Mouse (Mus musculus) kidney, postnatal 14 days (tissue): ENCODE measurements around the gene Capn11.
"Not testable (repeated sequence)": the region's sequence is repeated elsewhere in the genome, so short reads cannot be mapped to it uniquely, and the experiment has no call there.

Experiments used
- DNase-seq: peaks from one replicate; pipeline ENCODE4 v3.0.0; 2022; ENCODE audit warnings: mixed read lengths

Capn11 gene

GRCm38 (mm10) chr17:45626577-45627134 lies 32.5 kb downstream of the Capn11 start:
- peak; percentile 84 for DNase-seq

GRCm38 (mm10) chr17:45623425-45623824 lies 35.7 kb downstream of the Capn11 start:
- not testable (repeated sequence) for DNase-seq

GRCm38 (mm10) chr17:45619386-45620256 lies 39.5 kb downstream of the Capn11 start:
- DNase-seq, result peak; percentile 65

- peak; percentile 79 for DNase-seq
Observed at GRCm38 (mm10) chr17:45618941-45619385, 40.2 kb downstream of the Capn11 start.

GRCm38 (mm10) chr17:45617655-45618054 lies 41.5 kb downstream of the Capn11 start:
- DNase-seq, result no peak

- DNase-seq, result no peak
Observed at GRCm38 (mm10) chr17:45616679-45617078, 42.4 kb downstream of the Capn11 start.

GRCm38 (mm10) chr17:45616046-45616650 lies 43.0 kb downstream of the Capn11 start:
- DNase-seq, result no peak

- no peak for DNase-seq
Observed at GRCm38 (mm10) chr17:45612921-45613320, 46.2 kb downstream of the Capn11 start.

GRCm38 (mm10) chr17:45612008-45612407 lies 47.1 kb downstream of the Capn11 start:
- no peak for DNase-seq

- peak; percentile 36 for DNase-seq
Observed at GRCm38 (mm10) chr17:45610144-45610866, 48.8 kb downstream of the Capn11 start.

GRCm38 (mm10) chr17:45608396-45608795 lies 50.7 kb downstream of the Capn11 start:
- no peak for DNase-seq

- no peak for DNase-seq
Observed at GRCm38 (mm10) chr17:45606992-45607879, 51.9 kb downstream of the Capn11 start.

- no peak for DNase-seq
Observed at GRCm38 (mm10) chr17:45602984-45603383, 56.1 kb downstream of the Capn11 start.

GRCm38 (mm10) chr17:45601877-45602304 lies 57.2 kb downstream of the Capn11 start, which contains the start of gene Mymx:
TSS of gene Mymx (minus strand) at chr17:45602102.
- peak; percentile 70 for DNase-seq

- no peak for DNase-seq
Observed at GRCm38 (mm10) chr17:45601325-45601724, 57.8 kb downstream of the Capn11 start.

GRCm38 (mm10) chr17:45600267-45600666 lies 58.9 kb downstream of the Capn11 start:
- no peak for DNase-seq

- peak; percentile 84 for DNase-seq
Observed at GRCm38 (mm10) chr17:45599446-45600242, 59.5 kb downstream of the Capn11 start, which contains the start of gene Slc29a1. TSS of gene Slc29a1 (minus strand) at chr17:45599606.

- DNase-seq, result no peak
Observed at GRCm38 (mm10) chr17:45598891-45599290, 60.2 kb downstream of the Capn11 start.

GRCm38 (mm10) chr17:45598376-45598775 lies 60.7 kb downstream of the Capn11 start:
- DNase-seq, result no peak

GRCm38 (mm10) chr17:45597787-45598186 lies 61.3 kb downstream of the Capn11 start:
- peak; percentile 45 for DNase-seq
